Mouse (Mus musculus) limb, embryonic 13.5 days (tissue): ENCODE measurements around the gene Hspb7. TPM values are rescaled to one million over a fixed set of nuclear protein-coding genes. Genes with fewer than 3 reads are reported as not detected.

Source experiments
- ATAC-seq: fragments of 200-750 bp; cut with Nextera tagmentation; 2 replicates; pipeline ENCODE4 v1.8.0; 2017; ENCODE audit warnings: low read depth, moderate number of reproducible peaks, moderate TSS enrichment; ENCODE audit not compliant: low FRiP score
- H3K27ac ChIP-seq: fragments of 300-500 bp; sonication (generic); 2 replicates; pipeline ENCODE4 v1.5.1; 2015; ENCODE audit warnings: inconsistent platforms, mild to moderate bottlenecking, moderate library complexity
- H3K27me3 ChIP-seq: fragments of 300-500 bp; sonication (generic); 2 replicates; pipeline ENCODE4 v1.6.1; 2015; ENCODE audit warnings: mild to moderate bottlenecking, inconsistent platforms
- H3K36me3 ChIP-seq: fragments of 300-500 bp; sonication (generic); 2 replicates; pipeline ENCODE4 v1.6.1; 2015; ENCODE audit warnings: inconsistent platforms, mild to moderate bottlenecking, moderate library complexity
- H3K4me1 ChIP-seq: fragments of 300-500 bp; sonication (generic); 2 replicates; pipeline ENCODE4 v1.6.1; 2015; ENCODE audit warnings: inconsistent platforms
- H3K4me2 ChIP-seq: fragments of 300-500 bp; sonication (generic); replicated peaks from 2 replicates; pipeline ENCODE4 v1.6.1; 2015; ENCODE audit warnings: inconsistent platforms, mild to moderate bottlenecking, moderate library complexity
- H3K4me3 ChIP-seq: fragments of 300-500 bp; sonication (generic); 2 replicates; pipeline ENCODE4 v1.5.1; 2015; ENCODE audit warnings: moderate library complexity, mild to moderate bottlenecking, inconsistent platforms
- H3K9ac ChIP-seq: fragments of 300-500 bp; sonication (generic); 2 replicates; pipeline ENCODE4 v1.6.1; 2015; ENCODE audit warnings: mild to moderate bottlenecking, inconsistent platforms
- H3K9me3 ChIP-seq: fragments of 300-500 bp; sonication (generic); 2 replicates; pipeline ENCODE4 v1.6.1; 2016; ENCODE audit warnings: inconsistent platforms
- WGBS: fragments of 180-500 bp; shearing (Covaris S2); methylation state at CpG from one replicate; pipeline ENCODE4 v1.1.7; 2015; 5-methylcytosine and 5-hydroxymethylcytosine counted together
- polyA plus RNA-seq: library from polyadenylated mRNA; unstranded; fragments of >200 nt; fragmentation: Nextera tagmentation; extraction: Ambion mirVana; gene quantifications from 2 replicates; pipeline ENCODE4 v1.2.1, GENCODE M21; 2015

Hspb7 gene
- polyA plus RNA-seq, 1 experiment from 2014 or later = 0.06 TPM

- Histone ChIP-seq H3K9me3 (no peaks in the 10 kb centered on the region), H3K27ac (no peak within 1 kb of the TSS), H3K9ac (no peak within 1 kb of the TSS), H3K4me3 (no peak within 1 kb of the TSS), H3K27me3 (peaks cover 16% of the 10 kb centered on the region; the same call in 1 of the 2 replicates), H3K36me3 (no peaks in the 10 kb centered on the region), H3K4me1 (peaks cover 20% of the 10 kb centered on the region), H3K4me2 (peak within 1 kb of the TSS; percentile 21)
- ATAC-seq = no peak; the same call in 1 of the 2 replicates
- WGBS = 43% methylated on average over 12 of the region's 12 CpGs
These were observed 22.0 kb upstream of the Hspb7 start, which contains the start of gene Clcnka for GRCm38 (mm10) chr4:141398545-141398944. Clcnka (minus strand) TSS chr4:141398724.

GRCm38 (mm10) chr4:141400171-141400570 is 20.4 kb upstream of the Hspb7 start:
- no peaks in the 10 kb centered on the region for H3K36me3 ChIP-seq
- H3K4me3 ChIP-seq = no peak overlapping the region
- H3K27me3 ChIP-seq = peaks cover 17% of the 10 kb centered on the region; the same call in 1 of the 2 replicates
- H3K9ac ChIP-seq = no peak overlapping the region
- no peaks in the 10 kb centered on the region for H3K9me3 ChIP-seq
- H3K4me1 ChIP-seq = peaks cover 16% of the 10 kb centered on the region
- H3K4me2 ChIP-seq = no peak overlapping the region
- 85% methylated on average over 15 of the region's 15 CpGs for WGBS
- ATAC-seq = no peak
- no peak overlapping the region for H3K27ac ChIP-seq

GRCm38 (mm10) chr4:141404518-141405313 is 15.9 kb upstream of the Hspb7 start:
- no peaks in the 10 kb centered on the region for H3K9me3 ChIP-seq
- no peak overlapping the region for H3K27ac ChIP-seq
- H3K4me3 ChIP-seq = peak overlapping the region; percentile 19; the same call in 1 of the 2 replicates
- peak overlapping the region; percentile 54 for H3K9ac ChIP-seq
- no peaks in the 10 kb centered on the region for H3K36me3 ChIP-seq
- H3K4me1 ChIP-seq = peaks cover 8% of the 10 kb centered on the region; the same call in 1 of the 2 replicates
- peak overlapping the region; percentile 56 for H3K4me2 ChIP-seq
- 15% methylated on average over 15 of the region's 15 CpGs for WGBS
- peak; percentile 84 for ATAC-seq
- H3K27me3 ChIP-seq = peaks cover 21% of the 10 kb centered on the region; the same call in 1 of the 2 replicates

- 83% methylated on average over 3 of the region's 3 CpGs for WGBS
- no peak overlapping the region for H3K4me2 ChIP-seq
- no peaks in the 10 kb centered on the region for H3K36me3 ChIP-seq
- H3K9me3 ChIP-seq = no peaks in the 10 kb centered on the region
- no peak overlapping the region for H3K4me3 ChIP-seq
- ATAC-seq = no peak
- peaks cover 23% of the 10 kb centered on the region for H3K27me3 ChIP-seq
- H3K27ac ChIP-seq = no peak overlapping the region
- H3K9ac ChIP-seq = no peak overlapping the region
- peaks cover 8% of the 10 kb centered on the region; the same call in 1 of the 2 replicates for H3K4me1 ChIP-seq
These were observed 15.3 kb upstream of the Hspb7 start for GRCm38 (mm10) chr4:141405314-141405622.

- H3K9ac ChIP-seq = no peak overlapping the region
- no peak overlapping the region; the same call in 1 of the 2 replicates for H3K4me2 ChIP-seq
- H3K4me3 ChIP-seq = no peak overlapping the region
- no peaks in the 10 kb centered on the region for H3K9me3 ChIP-seq
- H3K27ac ChIP-seq = no peak overlapping the region
- 37% methylated on average over 14 of the region's 14 CpGs for WGBS
- H3K4me1 ChIP-seq = peaks cover 8% of the 10 kb centered on the region; the same call in 1 of the 2 replicates
- peaks cover 33% of the 10 kb centered on the region for H3K27me3 ChIP-seq
- H3K36me3 ChIP-seq = no peaks in the 10 kb centered on the region
- ATAC-seq = no peak
These were observed 13.9 kb upstream of the Hspb7 start for GRCm38 (mm10) chr4:141406516-141407299.

GRCm38 (mm10) chr4:141408577-141408976 is 12.0 kb upstream of the Hspb7 start:
- H3K4me1 ChIP-seq = peaks cover 8% of the 10 kb centered on the region; the same call in 1 of the 2 replicates
- no peaks in the 10 kb centered on the region for H3K36me3 ChIP-seq
- peaks cover 36% of the 10 kb centered on the region for H3K27me3 ChIP-seq
- H3K27ac ChIP-seq = no peak overlapping the region
- no peak for ATAC-seq
- WGBS = 87% methylated on average over 3 of the region's 3 CpGs
- H3K9me3 ChIP-seq = no peaks in the 10 kb centered on the region
- H3K4me3 ChIP-seq = no peak overlapping the region
- H3K4me2 ChIP-seq = no peak overlapping the region
- no peak overlapping the region for H3K9ac ChIP-seq

- no peak for ATAC-seq
- H3K4me3 ChIP-seq = no peak overlapping the region
- H3K27me3 ChIP-seq = peaks cover 23% of the 10 kb centered on the region
- 0 out of 2 replicates have a peak overlapping the region, but pooled peaks have one; percentile 30 for H3K4me2 ChIP-seq
- H3K4me1 ChIP-seq = 0 out of 2 replicates have a peak, but pooled peaks cover 4% of the 10 kb centered on the region
- WGBS = 21% methylated on average over 22 of the region's 22 CpGs
- no peak overlapping the region for H3K9ac ChIP-seq
- H3K9me3 ChIP-seq = 0 out of 2 replicates have a peak, but pooled peaks cover 2% of the 10 kb centered on the region
- H3K36me3 ChIP-seq = no peaks in the 10 kb centered on the region
- no peak overlapping the region for H3K27ac ChIP-seq
These were observed 9.1 kb upstream of the Hspb7 start for GRCm38 (mm10) chr4:141411430-141411992.

- 59% methylated on average over 7 of the region's 7 CpGs for WGBS
- no peak within 1 kb of the TSS for H3K27ac ChIP-seq
- 0 out of 2 replicates have a peak, but pooled peaks cover 2% of the 10 kb centered on the region for H3K9me3 ChIP-seq
- H3K27me3 ChIP-seq = peaks cover 11% of the 10 kb centered on the region; the same call in 1 of the 2 replicates
- no peak within 1 kb of the TSS for H3K4me3 ChIP-seq
- no peak within 1 kb of the TSS for H3K9ac ChIP-seq
- H3K4me1 ChIP-seq = peaks cover 16% of the 10 kb centered on the region
- H3K36me3 ChIP-seq = no peaks in the 10 kb centered on the region
- ATAC-seq = no peak
- H3K4me2 ChIP-seq = no peak within 1 kb of the TSS
These were observed 4.7 kb upstream of the Hspb7 start, which contains the start of gene Clcnkb for GRCm38 (mm10) chr4:141415924-141416323. Clcnkb (minus strand) TSS chr4:141416014.

GRCm38 (mm10) chr4:141419398-141420191 is 984 bp upstream of the Hspb7 start:
- Histone ChIP-seq H3K27ac (no peak overlapping the region), H3K4me1 (peaks cover 24% of the 10 kb centered on the region), H3K9ac (peak overlapping the region; percentile 35; the same call in 1 of the 2 replicates), H3K9me3 (0 out of 2 replicates have a peak, but pooled peaks cover 2% of the 10 kb centered on the region), H3K4me2 (no peak overlapping the region), H3K27me3 (peaks cover 23% of the 10 kb centered on the region), H3K36me3 (no peaks in the 10 kb centered on the region), H3K4me3 (no peak overlapping the region)
- no peak for ATAC-seq
- 59% methylated on average over 27 of the region's 27 CpGs for WGBS

GRCm38 (mm10) chr4:141420886-141421285 is 307 bp downstream of the Hspb7 start:
- peaks cover 28% of the 10 kb centered on the region for H3K27me3 ChIP-seq
- H3K4me1 ChIP-seq = peaks cover 30% of the 10 kb centered on the region
- no peaks in the 10 kb centered on the region for H3K36me3 ChIP-seq
- no peak overlapping the region for H3K27ac ChIP-seq
- no peak overlapping the region for H3K4me2 ChIP-seq
- 0 out of 2 replicates have a peak, but pooled peaks cover 2% of the 10 kb centered on the region for H3K9me3 ChIP-seq
- no peak for ATAC-seq
- WGBS = 35% methylated on average over 9 of the region's 9 CpGs
- no peak overlapping the region for H3K4me3 ChIP-seq
- H3K9ac ChIP-seq = peak overlapping the region; percentile 51; the same call in 1 of the 2 replicates

GRCm38 (mm10) chr4:141421423-141421822 is 844 bp downstream of the Hspb7 start:
- 55% methylated on average over 14 of the region's 14 CpGs for WGBS
- H3K4me1 ChIP-seq = peaks cover 35% of the 10 kb centered on the region
- H3K9me3 ChIP-seq = 0 out of 2 replicates have a peak, but pooled peaks cover under 1% of the 10 kb centered on the region
- no peak overlapping the region for H3K4me2 ChIP-seq
- H3K36me3 ChIP-seq = no peaks in the 10 kb centered on the region
- H3K27ac ChIP-seq = no peak overlapping the region
- no peak overlapping the region for H3K4me3 ChIP-seq
- peak overlapping the region; percentile 51 for H3K9ac ChIP-seq
- ATAC-seq = no peak
- H3K27me3 ChIP-seq = peaks cover 31% of the 10 kb centered on the region
